Mouse (Mus musculus): Measurements from ENCODE around the gene Hltf.
"Not testable (repeated sequence)": the region's sequence is repeated elsewhere in the genome, so short reads cannot be mapped to it uniquely, and the experiment has no call there.

Gene Hltf

GRCm38 (mm10) chr3:20057306-20058196 is at the start of gene Hltf:
Hltf (plus strand) TSS chr3:20057811.
- peak; percentile 95 for DNase-seq (ENCODE audit: extremely low read depth, insufficient read length, low spot score)

GRCm38 (mm10) chr3:20010464-20010863 is 47.1 kb upstream of the Hltf start:
- no peak for DNase-seq (ENCODE audit: extremely low read depth, insufficient read length, low spot score)

GRCm38 (mm10) chr3:20010905-20011304 is 46.7 kb upstream of the Hltf start:
- not testable (repeated sequence) for DNase-seq (ENCODE audit: extremely low read depth, insufficient read length, low spot score)

- no peak for DNase-seq (ENCODE audit: extremely low read depth, insufficient read length, low spot score)
Measured at GRCm38 (mm10) chr3:20014454-20014853, 43.2 kb upstream of the Hltf start.

- DNase-seq (ENCODE audit: extremely low read depth, insufficient read length, low spot score) = no peak
Measured at GRCm38 (mm10) chr3:20018076-20018475, 39.5 kb upstream of the Hltf start.

- DNase-seq (ENCODE audit: extremely low read depth, insufficient read length, low spot score) = no peak
Measured at GRCm38 (mm10) chr3:20023832-20024231, 33.8 kb upstream of the Hltf start.

GRCm38 (mm10) chr3:20026481-20026880 is 31.1 kb upstream of the Hltf start:
- DNase-seq (ENCODE audit: extremely low read depth, insufficient read length, low spot score) = no peak

GRCm38 (mm10) chr3:20026996-20027689 is 30.5 kb upstream of the Hltf start:
- no peak for DNase-seq (ENCODE audit: extremely low read depth, insufficient read length, low spot score)

- no peak for DNase-seq (ENCODE audit: extremely low read depth, insufficient read length, low spot score)
Measured at GRCm38 (mm10) chr3:20027788-20028187, 29.8 kb upstream of the Hltf start.

GRCm38 (mm10) chr3:20028640-20029039 is 29.0 kb upstream of the Hltf start:
- DNase-seq (ENCODE audit: extremely low read depth, insufficient read length, low spot score) = no peak

- DNase-seq (ENCODE audit: extremely low read depth, insufficient read length, low spot score) = no peak
Measured at GRCm38 (mm10) chr3:20030807-20031206, 26.8 kb upstream of the Hltf start.

- no peak for DNase-seq (ENCODE audit: extremely low read depth, insufficient read length, low spot score)
Measured at GRCm38 (mm10) chr3:20033761-20034718, 23.6 kb upstream of the Hltf start.

GRCm38 (mm10) chr3:20034719-20035404 is 22.7 kb upstream of the Hltf start, which contains the start of gene Hps3:
Hps3 (minus strand) TSS chr3:20035315.
- peak; percentile 97 for DNase-seq (ENCODE audit: extremely low read depth, insufficient read length, low spot score)

GRCm38 (mm10) chr3:20036069-20036468 is 21.5 kb upstream of the Hltf start:
- DNase-seq (ENCODE audit: extremely low read depth, insufficient read length, low spot score) = no peak

GRCm38 (mm10) chr3:20041461-20041860 is 16.1 kb upstream of the Hltf start:
- DNase-seq (ENCODE audit: extremely low read depth, insufficient read length, low spot score) = not testable (repeated sequence)

GRCm38 (mm10) chr3:20044736-20045135 is 12.9 kb upstream of the Hltf start:
- not testable (repeated sequence) for DNase-seq (ENCODE audit: extremely low read depth, insufficient read length, low spot score)

- DNase-seq (ENCODE audit: extremely low read depth, insufficient read length, low spot score) = no peak
Measured at GRCm38 (mm10) chr3:20058197-20058541, 558 bp downstream of the Hltf start.

- peak; percentile 32 for DNase-seq (ENCODE audit: extremely low read depth, insufficient read length, low spot score)
Measured at GRCm38 (mm10) chr3:20076145-20077053, 18.8 kb downstream of the Hltf start.

GRCm38 (mm10) chr3:20082161-20082560 is 24.6 kb downstream of the Hltf start:
- DNase-seq (ENCODE audit: extremely low read depth, insufficient read length, low spot score) = no peak

All from 3134 (cell line).